Mouse (Mus musculus) small intestine, adult 2 months (tissue): ENCODE results near the gene AU040320.

Source experiments
- CTCF ChIP-seq: fragments of 200-500 bp; IDR thresholded peaks from 2 replicates; pipeline ENCODE4 v1.5.1; 2012; ENCODE audit warnings: low read depth, mild to moderate bottlenecking, control low read depth, inconsistent platforms, low read length, moderate library complexity, mixed read lengths; ENCODE audit not compliant: insufficient replicate concordance, insufficient read length; ENCODE audit errors: extremely low read depth
- POLR2A ChIP-seq: fragments of 200-500 bp; IDR thresholded peaks from 2 replicates; pipeline ENCODE4 v1.6.1; 2012; ENCODE audit warnings: low read depth, mild to moderate bottlenecking, control low read depth, inconsistent platforms, low read length, moderate library complexity

DNA sequence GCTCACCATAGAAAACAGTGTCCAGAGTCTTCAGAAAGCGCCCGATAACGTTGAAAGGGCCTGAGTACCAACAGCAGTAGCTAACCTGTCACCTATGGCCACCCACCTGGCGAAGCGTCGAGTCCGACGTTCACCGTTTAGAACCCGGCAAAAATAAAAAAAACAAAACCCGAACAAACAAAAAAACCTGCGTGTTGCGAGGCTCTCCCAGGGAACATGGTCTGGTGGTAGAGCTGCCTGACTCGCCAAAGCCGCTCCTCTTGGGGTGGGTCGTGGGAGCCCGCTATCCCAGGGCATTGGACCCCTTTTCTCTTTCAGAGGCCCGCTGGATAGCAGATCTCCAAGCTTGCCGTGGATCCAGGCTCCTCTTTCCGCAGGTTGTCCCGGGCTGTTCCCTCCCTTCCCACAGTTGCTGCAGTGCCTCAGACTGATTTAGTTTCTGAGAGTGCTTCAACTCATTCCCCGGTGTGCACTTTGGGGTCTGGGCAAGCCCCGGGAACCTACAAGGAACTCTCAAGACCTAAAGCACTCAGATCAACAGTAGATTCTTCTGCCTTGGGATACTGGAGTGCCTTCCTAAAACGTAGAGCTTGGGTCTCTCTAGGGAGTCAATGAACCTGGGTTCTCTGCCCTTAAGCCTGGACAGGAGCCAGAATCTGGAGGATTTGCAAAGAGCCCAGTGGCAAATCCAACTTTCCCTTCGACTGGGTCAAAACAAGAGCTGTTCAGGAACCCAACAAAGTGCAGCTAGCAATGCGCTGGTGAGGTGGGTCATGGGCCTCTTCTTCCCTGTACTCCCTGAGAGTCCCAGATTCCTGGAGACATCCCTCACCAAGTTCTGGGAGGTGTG is 20.6 kb upstream of the AU040320 start:
- TF ChIP-seq POLR2A (no peak), CTCF (no peak)
